Mouse (Mus musculus) right cerebral cortex, postnatal 36 days (tissue): ENCODE data around the gene Apeh.
A peak's percentile ranks its signal among the peaks of the same experiment; 100 is the strongest.

Experiments
- DNase-seq, 2 experiments: peaks; one replicate each; pipeline ENCODE4 v3.0.0; 2022; ENCODE audit warnings: low spot score in 2 of 2, mixed read lengths in 1 of 2

Gene Apeh

DNA sequence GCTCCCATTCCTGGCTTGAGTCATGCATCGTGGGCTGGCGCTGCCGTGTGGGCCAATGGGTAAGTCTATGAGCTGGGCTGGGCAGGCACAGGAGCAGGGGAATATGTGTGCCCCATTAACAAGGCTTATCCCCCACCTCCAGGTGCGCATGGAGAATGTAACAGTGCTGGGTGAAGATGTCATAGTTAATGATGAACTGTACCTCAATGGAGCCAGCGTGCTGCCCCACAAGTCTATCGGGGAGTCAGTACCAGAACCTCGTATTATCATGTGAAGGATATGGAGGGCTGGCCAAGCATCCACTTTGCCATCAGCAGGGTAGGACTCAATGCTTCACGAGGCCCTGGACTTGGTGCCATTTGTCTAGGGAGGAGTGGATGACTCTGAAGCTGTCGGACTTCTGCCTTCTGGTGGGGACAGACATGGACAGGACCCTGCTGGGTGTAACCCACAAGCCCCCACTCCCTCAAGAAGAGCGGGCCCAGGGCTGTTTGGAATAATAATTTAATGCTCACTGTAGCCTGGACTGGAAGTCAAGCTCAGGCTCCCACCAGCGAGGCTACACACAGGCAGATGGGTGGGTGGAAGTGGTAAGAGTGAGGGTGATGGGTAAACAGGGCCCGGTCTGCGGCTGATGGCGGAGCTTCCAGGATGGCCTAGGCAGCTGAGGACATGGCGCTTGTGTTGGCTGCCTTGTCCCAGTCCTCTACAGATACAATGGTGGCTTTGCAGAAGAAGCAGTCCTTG is 43.0 kb downstream of the Apeh start:
- no peak for DNase-seq

GRCm38 (mm10) chr9:108049561-108050251 is 44.7 kb downstream of the Apeh start:
- DNase-seq = no peak

GRCm38 (mm10) chr9:108049016-108049455 is 45.4 kb downstream of the Apeh start, which contains the start of gene Gmppb:
Gene Gmppb (plus strand): TSS chr9:108049242.
- peak; percentile 95 to 98 for DNase-seq

DNA sequence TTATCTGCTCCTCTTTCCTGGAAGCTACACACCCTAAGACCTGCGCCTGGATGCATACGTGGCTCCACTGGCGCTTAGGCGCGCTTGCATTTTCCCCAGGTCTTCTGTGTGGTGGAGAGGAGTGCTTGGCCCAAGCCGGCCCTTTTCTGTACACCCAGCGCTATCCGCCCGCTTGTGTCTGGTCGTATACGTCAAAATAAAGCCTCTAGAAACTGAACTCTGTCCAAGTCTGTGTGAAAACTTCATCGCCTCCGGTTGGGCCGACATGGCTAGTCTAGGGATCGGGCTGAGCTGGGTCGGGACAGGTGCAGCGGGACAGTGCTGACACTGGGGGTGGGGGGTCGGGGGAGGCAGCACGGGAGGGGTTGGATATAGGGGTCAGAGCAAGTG is 45.8 kb downstream of the Apeh start:
- DNase-seq = no peak

DNA sequence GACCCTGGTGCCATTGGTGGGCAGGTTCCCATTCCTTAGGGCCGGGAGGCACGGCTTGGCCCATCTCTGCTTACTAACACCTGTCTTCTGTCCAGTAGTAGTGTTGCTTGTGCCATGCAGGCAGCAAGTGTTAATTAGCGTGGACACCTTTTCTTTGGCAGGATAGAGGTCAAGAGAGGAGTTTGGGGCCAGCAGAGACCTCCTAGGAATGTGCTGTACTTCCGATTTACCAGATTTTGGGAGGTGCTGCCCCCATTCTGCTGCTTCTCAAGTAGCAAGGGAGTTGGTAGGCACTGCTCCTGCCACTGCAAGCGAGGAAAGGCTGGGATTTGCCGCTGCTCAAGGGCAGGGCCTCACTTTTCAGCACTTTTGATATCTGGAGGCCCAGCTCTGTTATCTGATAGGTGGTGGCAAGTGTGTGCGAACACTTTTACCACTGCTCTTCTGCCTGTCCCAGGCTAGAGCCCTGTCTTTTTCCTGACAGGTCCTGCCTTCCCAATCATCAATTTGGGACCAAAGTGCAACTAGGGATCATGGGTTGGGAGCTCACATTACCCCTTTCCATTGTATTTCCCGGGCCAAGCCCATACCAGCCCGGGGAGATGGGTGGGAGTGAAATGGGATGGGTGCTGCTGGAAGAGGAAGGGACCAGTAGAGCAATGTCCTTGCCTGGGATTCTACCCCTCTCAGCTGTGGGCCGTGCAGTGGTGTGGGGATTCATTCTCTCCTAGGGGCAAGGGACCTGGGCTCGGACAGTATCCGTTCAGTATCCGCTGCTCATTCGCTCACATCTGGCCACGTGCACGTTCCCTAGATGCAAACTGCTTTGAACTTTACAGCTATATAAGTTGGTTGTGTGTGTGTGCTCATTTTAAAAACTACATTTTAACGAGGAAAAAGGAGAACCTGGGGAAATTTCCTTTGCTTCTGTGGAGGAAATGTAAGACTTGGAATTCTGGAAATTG is 46.5 kb downstream of the Apeh start:
- no peak for DNase-seq

GRCm38 (mm10) chr9:108046582-108046981 is 47.8 kb downstream of the Apeh start:
- no peak for DNase-seq

DNA sequence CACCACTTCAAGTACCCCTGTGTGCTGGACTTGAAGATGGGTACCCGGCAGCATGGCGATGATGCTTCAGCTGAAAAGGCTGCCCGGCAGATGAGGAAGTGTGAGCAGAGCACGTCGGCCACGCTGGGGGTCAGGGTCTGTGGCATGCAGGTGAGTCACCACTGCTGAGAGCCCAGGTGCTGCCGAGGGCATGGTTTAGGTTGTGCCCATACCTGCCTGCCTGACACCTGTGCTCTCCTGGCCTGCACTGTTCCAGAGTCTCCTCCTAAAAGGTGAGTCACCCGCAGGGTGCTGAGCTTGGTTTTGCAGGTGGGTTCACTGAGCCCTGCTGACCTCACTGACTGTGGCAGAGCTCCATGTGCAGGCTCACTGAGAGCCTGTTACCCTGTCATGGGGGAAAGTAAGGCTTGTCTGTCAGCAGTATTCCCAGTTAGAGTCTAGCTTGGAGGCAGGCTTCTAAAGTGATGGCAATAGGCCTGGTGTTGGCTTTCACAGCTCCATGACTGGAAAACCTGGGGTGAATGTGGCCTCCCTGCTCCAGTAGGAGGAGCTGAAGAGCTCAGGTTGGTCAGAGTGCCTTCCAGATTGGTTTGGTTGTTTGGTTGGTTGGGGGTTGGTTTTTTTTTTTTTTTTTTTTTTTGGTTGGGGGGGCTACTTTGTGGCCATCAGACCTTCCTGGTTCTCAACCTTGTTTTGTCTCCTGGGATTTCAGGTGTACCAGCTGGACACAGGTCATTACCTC is 49.5 kb downstream of the Apeh start:
- DNase-seq = no peak
